ENCODE assay signal across 29 mouse cellular contexts in genomic region chr1:174066305-174066704, GRCm38 (mm10). TPM values are rescaled to one million over a fixed set of nuclear protein-coding genes. Genes with fewer than 3 reads are reported as not detected.
"Had no signal": no experiment of that assay in that cellular context is flagged by ENCODE, and none has a peak within 500 bp of the region (broad histone marks: within the 10 kb centered on the region; RNA-seq: fewer than 3 reads in every experiment).

Gene Olfr430 (plus strand): TSS chr1:174066605.

- H3K4me2 ChIP-seq: embryonic facial prominence, embryonic 12.5 days; embryonic facial prominence, embryonic 13.5 days; embryonic facial prominence, embryonic 15.5 days; forebrain, embryonic 12.5 days; forebrain, embryonic 13.5 days; forebrain, embryonic 15.5 days had no signal

- H3K27me3 ChIP-seq: embryonic facial prominence, embryonic 12.5 days; embryonic facial prominence, embryonic 13.5 days; embryonic facial prominence, embryonic 15.5 days; forebrain, embryonic 12.5 days; forebrain, embryonic 13.5 days; forebrain, embryonic 15.5 days had no signal

- H3K4me1 ChIP-seq: embryonic facial prominence, embryonic 10.5 days; embryonic facial prominence, embryonic 12.5 days; embryonic facial prominence, embryonic 13.5 days; embryonic facial prominence, embryonic 15.5 days; forebrain, embryonic 10.5 days; forebrain, embryonic 12.5 days; forebrain, embryonic 13.5 days; forebrain, embryonic 15.5 days had no signal

- H3K4me3 ChIP-seq: embryonic facial prominence, embryonic 10.5 days; embryonic facial prominence, embryonic 12.5 days; embryonic facial prominence, embryonic 13.5 days; embryonic facial prominence, embryonic 15.5 days; erythroblast, embryonic 14.5 days; forebrain, embryonic 10.5 days; forebrain, embryonic 12.5 days; forebrain, embryonic 13.5 days; forebrain, embryonic 15.5 days; gastrocnemius, adult 2 months; heart, adult 2 months had no signal

- H3K9me3 ChIP-seq: embryonic facial prominence, embryonic 10.5 days; embryonic facial prominence, embryonic 12.5 days; embryonic facial prominence, embryonic 13.5 days; embryonic facial prominence, embryonic 15.5 days; forebrain, embryonic 10.5 days; forebrain, embryonic 12.5 days; forebrain, embryonic 13.5 days; forebrain, embryonic 15.5 days had no signal

- H3K9ac ChIP-seq: embryonic facial prominence, embryonic 12.5 days; embryonic facial prominence, embryonic 13.5 days; embryonic facial prominence, embryonic 15.5 days; forebrain, embryonic 12.5 days; forebrain, embryonic 13.5 days; forebrain, embryonic 15.5 days; forebrain, postnatal 0 days had no signal

- H3K27ac ChIP-seq: embryonic facial prominence, embryonic 10.5 days; embryonic facial prominence, embryonic 12.5 days; embryonic facial prominence, embryonic 13.5 days; embryonic facial prominence, embryonic 15.5 days; forebrain, embryonic 10.5 days; forebrain, embryonic 12.5 days; forebrain, embryonic 13.5 days; forebrain, embryonic 15.5 days; gastrocnemius, adult 2 months; heart, adult 2 months had no signal

- ATAC-seq: forebrain, embryonic 13.5 days; forebrain, embryonic 14.5 days; forebrain, embryonic 15.5 days; forebrain, embryonic 16.5 days; forebrain, postnatal 0 days had no signal

- H3K36me3 ChIP-seq: embryonic facial prominence, embryonic 10.5 days; embryonic facial prominence, embryonic 12.5 days; embryonic facial prominence, embryonic 13.5 days; embryonic facial prominence, embryonic 15.5 days; forebrain, embryonic 10.5 days; forebrain, embryonic 12.5 days; forebrain, embryonic 15.5 days had no signal

RNA-seq across cellular contexts. Expression of gene Olfr430, which starts in this region (rescaled TPM):
- total RNA-seq: common myeloid progenitor, adult 5-6 weeks; forebrain, postnatal 0 days; gastrocnemius, adult 18-20 months; gastrocnemius, adult 2 months; gastrocnemius, adult 8-10 months; gastrocnemius, postnatal 10 days; gastrocnemius, postnatal 14 days; gastrocnemius, postnatal 25 days; gastrocnemius, postnatal 36 days; gastrocnemius, postnatal 4 days; granulocyte monocyte progenitor cell, adult 5-6 weeks; heart, adult 18-20 months; heart, adult 2 months; heart, adult 8-10 months had no signal
- polyA plus RNA-seq: cortical plate, adult 2 months; embryonic facial prominence, embryonic 10.5 days; erythroblast, embryonic 14.5 days; forebrain, embryonic 10.5 days; forebrain, embryonic 11.5 days; forebrain, embryonic 12.5 days; forebrain, embryonic 13.5 days; forebrain, embryonic 14.5 days; forebrain, embryonic 15.5 days; forebrain, embryonic 16.5 days; forebrain, postnatal 0 days; frontal cortex, adult 2 months; gonadal fat pad, adult 2 months; heart, adult 2 months had no signal
